Mouse (Mus musculus) heart, embryonic 14.5 days (tissue): ENCODE data around the gene Akap17b. TPM values are rescaled to one million over a fixed set of nuclear protein-coding genes. Genes with fewer than 3 reads are reported as not detected.

Experiments used
- ATAC-seq: fragments of 200-750 bp; cut with Nextera tagmentation; 2 replicates; pipeline ENCODE4 v1.8.0; 2017; ENCODE audit warnings: low read depth, moderate TSS enrichment; ENCODE audit not compliant: insufficient number of reproducible peaks, insufficient read depth, low FRiP score
- H3K27ac ChIP-seq, 2 experiments: fragments of 200-500 bp in 1 of 2; fragments of 300-500 bp in 1 of 2; sonication (generic) in 1 of 2; replicated peaks in 1 of 2; 2 replicates each; pipeline ENCODE4 v1.5.1; 2012 to 2014; ENCODE audit warnings: low read depth in 2 of 2, low read length in 2 of 2, control low read depth in 1 of 2, mild to moderate bottlenecking in 1 of 2, mixed read lengths in 1 of 2; ENCODE audit not compliant: control insufficient read depth in 1 of 2, insufficient read depth in 1 of 2
- H3K27me3 ChIP-seq: fragments of 300-500 bp; sonication (generic); 2 replicates; pipeline ENCODE4 v1.6.1; 2014; ENCODE audit warnings: mild to moderate bottlenecking, low read length, control low read depth; ENCODE audit not compliant: control insufficient read depth, insufficient read depth
- H3K36me3 ChIP-seq: fragments of 300-500 bp; sonication (generic); 2 replicates; pipeline ENCODE4 v1.6.1; 2014; ENCODE audit warnings: mild to moderate bottlenecking, control low read depth, low read length, mixed read lengths; ENCODE audit not compliant: control insufficient read depth, insufficient read depth
- H3K4me1 ChIP-seq, 2 experiments: fragments of 200-500 bp in 1 of 2; fragments of 300-500 bp in 1 of 2; sonication (generic) in 1 of 2; 2 replicates each; pipeline ENCODE4 v1.6.1; 2012 to 2014; ENCODE audit warnings: low read length in 2 of 2, control low read depth in 1 of 2, mixed read lengths in 1 of 2; ENCODE audit not compliant: control insufficient read depth in 2 of 2, insufficient read depth in 2 of 2
- H3K4me2 ChIP-seq: fragments of 300-500 bp; sonication (generic); 2 replicates; pipeline ENCODE4 v1.6.1; 2014; ENCODE audit warnings: mild to moderate bottlenecking, low read length
- H3K4me3 ChIP-seq, 2 experiments: fragments of 200-500 bp in 1 of 2; fragments of 300-500 bp in 1 of 2; sonication (generic) in 1 of 2; 2 replicates each; pipeline ENCODE4 v1.5.1; 2012 to 2014; ENCODE audit warnings: low read length in 2 of 2, mild to moderate bottlenecking in 2 of 2, control low read depth in 1 of 2, low read depth in 1 of 2, moderate library complexity in 1 of 2; ENCODE audit not compliant: control insufficient read depth in 1 of 2, insufficient read depth in 1 of 2
- H3K9ac ChIP-seq: fragments of 300-500 bp; sonication (generic); 2 replicates; pipeline ENCODE4 v1.6.1; 2014; ENCODE audit warnings: mild to moderate bottlenecking, low read length
- H3K9me3 ChIP-seq: fragments of 300-500 bp; sonication (generic); 2 replicates; pipeline ENCODE4 v1.6.1; 2016; ENCODE audit warnings: low read length, control low read depth; ENCODE audit not compliant: control insufficient read depth
- WGBS: fragments of 180-500 bp; shearing (Covaris S2); extraction: QIAGEN DNeasy Blood & Tissue Kit; methylation state at CpG from one replicate; pipeline ENCODE4 v1.1.7; 2014; 5-methylcytosine and 5-hydroxymethylcytosine counted together
- polyA plus RNA-seq: library from polyadenylated mRNA; unstranded; fragments of >200 nt; fragmentation: Nextera tagmentation; extraction: Ambion mirVana; gene quantifications from 2 replicates; pipeline ENCODE4 v1.2.1, GENCODE M21; 2014

Gene Akap17b
- polyA plus RNA-seq, 1 experiment from 2014 or later = 1.5 TPM

DNA sequence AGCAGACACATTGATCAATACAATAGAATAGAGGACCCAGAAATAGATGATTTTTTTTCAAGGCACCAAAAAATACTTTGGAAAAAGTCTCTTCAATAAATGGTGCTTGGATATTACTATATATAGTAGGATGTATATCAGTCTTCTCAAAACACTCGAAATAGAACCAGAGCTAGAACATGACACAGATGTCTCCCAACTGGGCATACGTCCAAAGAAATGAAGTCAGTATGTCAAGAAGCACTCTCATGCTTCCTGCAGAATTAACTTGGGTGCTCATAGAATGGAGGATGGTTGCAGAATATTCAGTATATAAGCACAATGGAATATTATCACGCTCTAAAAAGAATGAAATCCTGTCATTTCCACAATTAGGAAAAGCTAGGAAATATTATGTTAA is 17.1 kb downstream of the Akap17b start:
- WGBS = 40% methylated on average over 3 of the region's 3 CpGs
- Histone ChIP-seq H3K4me2 (no peak overlapping the region), H3K4me1 (no peaks in the 10 kb centered on the region; a peak in 1 of 4 replicates), H3K9me3 (no peaks in the 10 kb centered on the region), H3K27me3 (no peaks in the 10 kb centered on the region), H3K9ac (no peak overlapping the region), H3K4me3 (no peak overlapping the region), H3K36me3 (no peaks in the 10 kb centered on the region), H3K27ac (peak overlapping the region in 1 of 2 experiments; percentile 41; a peak in 1 of 4 replicates)
- no peak for ATAC-seq

DNA sequence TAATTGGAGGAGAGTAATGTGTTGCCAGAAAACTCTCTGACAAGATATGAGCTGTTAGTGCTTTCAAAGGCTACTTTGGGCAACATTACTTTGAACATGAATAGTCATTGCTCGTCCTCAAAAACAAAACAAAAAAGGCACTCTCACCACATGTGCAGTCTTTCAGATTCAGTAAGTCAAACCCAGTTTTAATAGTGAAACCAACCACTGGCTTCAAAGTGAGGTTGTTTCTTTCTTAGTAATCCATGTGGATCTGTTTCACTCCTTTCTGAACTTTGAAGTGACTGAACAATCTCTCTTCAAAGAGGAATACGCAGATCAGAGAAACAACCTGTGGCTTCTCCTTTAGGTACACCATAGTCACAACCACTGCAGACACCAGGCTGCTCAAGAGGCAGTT is 36.1 kb downstream of the Akap17b start:
- H3K9ac ChIP-seq = no peak overlapping the region
- H3K4me3 ChIP-seq = no peak overlapping the region
- H3K9me3 ChIP-seq = no peaks in the 10 kb centered on the region
- no peak overlapping the region for H3K27ac ChIP-seq
- 79% methylated on average over 2 of the region's 2 CpGs for WGBS
- H3K4me2 ChIP-seq = no peak overlapping the region
- ATAC-seq = no peak
- no peaks in the 10 kb centered on the region for H3K4me1 ChIP-seq
- peaks cover 19% of the 10 kb centered on the region for H3K36me3 ChIP-seq
- no peaks in the 10 kb centered on the region for H3K27me3 ChIP-seq

DNA sequence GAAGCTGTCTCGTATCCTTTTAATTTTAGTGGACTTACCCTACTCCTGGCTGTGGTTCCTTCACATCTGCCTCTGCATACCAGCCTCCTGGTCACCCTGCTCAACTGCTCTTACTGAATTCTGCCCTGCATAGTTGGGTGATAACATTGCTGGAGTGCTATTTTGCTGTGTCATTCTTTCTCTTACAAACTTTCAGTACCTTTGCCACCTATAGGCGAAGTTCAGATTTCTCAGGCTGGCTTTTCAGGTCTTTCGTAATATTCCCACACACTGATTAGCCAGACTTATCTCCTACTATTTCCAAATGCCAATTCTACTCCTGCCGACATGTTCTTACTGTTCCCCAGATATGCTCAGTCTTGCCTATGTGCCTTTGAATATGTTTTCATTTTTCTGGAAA is 41.2 kb downstream of the Akap17b start:
- no peak overlapping the region for H3K4me3 ChIP-seq
- H3K36me3 ChIP-seq = peaks cover 40% of the 10 kb centered on the region
- no peak overlapping the region for H3K9ac ChIP-seq
- H3K27ac ChIP-seq = no peak overlapping the region
- H3K27me3 ChIP-seq = no peaks in the 10 kb centered on the region
- no peak overlapping the region for H3K4me2 ChIP-seq
- peaks cover 0 to 4% of the 10 kb centered on the region in 2 experiments; a peak in 1 of 4 replicates for H3K4me1 ChIP-seq
- WGBS = 76% methylated on average over 4 of the region's 4 CpGs
- no peaks in the 10 kb centered on the region for H3K9me3 ChIP-seq
- no peak for ATAC-seq

DNA sequence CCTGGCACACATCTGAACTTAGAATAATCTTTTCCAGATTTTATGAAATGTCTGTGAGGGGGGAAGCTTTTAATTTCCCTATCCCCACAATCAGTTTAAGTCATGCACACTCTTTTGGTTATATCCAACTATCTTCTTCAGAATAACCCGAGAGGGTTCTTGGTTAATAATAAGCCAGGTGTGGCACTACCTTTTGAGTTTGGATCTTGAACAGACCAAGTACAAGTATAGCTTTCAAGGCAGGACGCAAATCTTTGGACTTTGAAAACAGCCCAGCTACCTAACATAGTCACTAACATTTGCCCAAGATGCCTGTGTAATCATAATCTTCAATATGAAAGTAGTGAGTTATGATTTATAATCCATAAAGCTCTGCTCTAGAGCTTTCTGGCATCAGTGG is 42.3 kb downstream of the Akap17b start:
- H3K27me3 ChIP-seq = no peaks in the 10 kb centered on the region
- H3K9me3 ChIP-seq = no peaks in the 10 kb centered on the region
- no peak overlapping the region for H3K4me3 ChIP-seq
- 79% methylated on average over 2 of the region's 2 CpGs for WGBS
- no peak overlapping the region for H3K27ac ChIP-seq
- ATAC-seq = no peak
- H3K36me3 ChIP-seq = peaks cover 40% of the 10 kb centered on the region
- peaks cover 0 to 4% of the 10 kb centered on the region in 2 experiments; a peak in 1 of 4 replicates for H3K4me1 ChIP-seq
- H3K9ac ChIP-seq = no peak overlapping the region
- no peak overlapping the region for H3K4me2 ChIP-seq

DNA sequence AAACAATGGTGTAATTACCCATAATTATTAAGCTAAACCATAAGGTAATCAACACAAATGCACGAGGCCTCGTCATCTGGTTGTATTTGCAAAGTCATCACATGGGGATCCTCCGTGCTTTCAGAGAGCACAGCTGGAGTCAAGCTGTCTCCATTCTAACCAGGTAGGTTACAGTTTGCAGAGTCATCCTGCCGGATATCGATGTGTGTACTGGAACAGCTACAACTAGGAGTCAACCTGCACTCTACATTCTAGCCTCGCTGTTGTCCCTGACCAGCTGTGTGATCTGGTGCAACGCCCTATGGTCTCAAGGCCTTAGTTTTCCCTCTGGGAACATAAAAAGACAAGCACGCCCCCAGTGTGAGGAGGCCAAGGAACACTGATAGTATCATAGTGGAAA is 45.1 kb downstream of the Akap17b start:
- H3K36me3 ChIP-seq = peaks cover 31% of the 10 kb centered on the region
- no peak overlapping the region for H3K4me2 ChIP-seq
- H3K27me3 ChIP-seq = no peaks in the 10 kb centered on the region
- peaks cover 0 to 4% of the 10 kb centered on the region in 2 experiments; a peak in 1 of 4 replicates for H3K4me1 ChIP-seq
- 79% methylated on average over 8 of the region's 8 CpGs for WGBS
- H3K27ac ChIP-seq = no peak overlapping the region
- no peak overlapping the region for H3K9ac ChIP-seq
- no peak overlapping the region; a peak in 1 of 4 replicates for H3K4me3 ChIP-seq
- no peaks in the 10 kb centered on the region for H3K9me3 ChIP-seq
- no peak for ATAC-seq

DNA sequence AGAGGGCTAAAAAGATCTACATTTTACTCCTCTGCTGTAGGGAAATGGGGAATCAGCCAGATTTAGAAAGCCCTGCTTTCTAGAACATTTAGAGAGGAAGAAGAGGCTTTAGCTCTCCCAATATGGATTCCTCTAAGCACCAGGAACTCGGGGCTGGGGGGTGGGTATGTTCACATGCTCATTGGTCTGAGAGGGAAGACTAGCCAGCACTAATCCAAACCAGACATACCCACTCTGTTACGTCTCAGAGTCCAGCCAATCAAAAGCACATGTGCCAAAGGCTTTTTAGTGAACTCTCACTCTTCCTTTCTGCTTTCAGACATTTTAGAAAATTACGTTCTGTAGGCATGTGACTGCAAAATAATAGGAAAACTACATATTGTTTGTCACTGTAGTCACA is 45.5 kb downstream of the Akap17b start:
- H3K9me3 ChIP-seq = no peaks in the 10 kb centered on the region
- peaks cover 0 to 4% of the 10 kb centered on the region in 2 experiments; a peak in 1 of 4 replicates for H3K4me1 ChIP-seq
- 45% methylated on average over 3 of the region's 3 CpGs for WGBS
- H3K36me3 ChIP-seq = peaks cover 26% of the 10 kb centered on the region
- H3K9ac ChIP-seq = peak overlapping the region; percentile 86; the same call in 1 of the 2 replicates
- no peak overlapping the region for H3K27ac ChIP-seq
- peak overlapping the region in 1 of 2 experiments; percentile 66; a peak in 2 of 4 replicates for H3K4me3 ChIP-seq
- no peaks in the 10 kb centered on the region for H3K27me3 ChIP-seq
- peak overlapping the region; percentile 66 for H3K4me2 ChIP-seq
- ATAC-seq = no peak

DNA sequence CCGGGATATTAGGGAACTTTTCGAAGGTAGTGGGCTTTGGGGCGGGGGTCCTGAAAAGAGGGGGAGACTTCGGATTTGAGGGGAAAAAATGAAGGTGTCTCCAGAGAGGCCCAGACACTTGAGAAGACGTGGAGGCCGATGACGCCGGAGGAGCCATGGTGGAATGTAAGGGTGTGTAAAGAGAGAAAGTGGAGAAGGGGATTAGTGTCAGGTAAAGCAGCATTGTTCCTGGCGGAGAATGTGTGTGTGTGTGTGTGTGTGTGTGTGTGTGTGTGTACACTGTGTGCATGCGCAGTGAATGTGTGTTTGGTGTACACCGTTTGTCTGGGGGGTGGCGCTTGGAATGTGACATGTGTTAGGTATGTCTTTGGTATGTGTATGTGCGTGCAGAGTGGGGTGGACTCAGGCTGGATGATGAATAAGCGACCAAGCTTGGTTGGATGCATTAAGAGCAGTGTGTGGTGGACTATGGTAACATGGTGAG is 46.3 kb downstream of the Akap17b start:
- Histone ChIP-seq H3K4me3 (peak overlapping the region; percentile 55 to 66), H3K4me2 (peak overlapping the region; percentile 66), H3K4me1 (peaks cover 0 to 4% of the 10 kb centered on the region in 2 experiments; a peak in 1 of 4 replicates), H3K36me3 (peaks cover 19% of the 10 kb centered on the region), H3K9ac (peak overlapping the region; percentile 86), H3K9me3 (no peaks in the 10 kb centered on the region), H3K27me3 (no peaks in the 10 kb centered on the region), H3K27ac (peak overlapping the region; percentile 32 to 81; a peak in 2 of 4 replicates)
- ATAC-seq = no peak
- WGBS = 24% methylated on average over 14 of the region's 14 CpGs

DNA sequence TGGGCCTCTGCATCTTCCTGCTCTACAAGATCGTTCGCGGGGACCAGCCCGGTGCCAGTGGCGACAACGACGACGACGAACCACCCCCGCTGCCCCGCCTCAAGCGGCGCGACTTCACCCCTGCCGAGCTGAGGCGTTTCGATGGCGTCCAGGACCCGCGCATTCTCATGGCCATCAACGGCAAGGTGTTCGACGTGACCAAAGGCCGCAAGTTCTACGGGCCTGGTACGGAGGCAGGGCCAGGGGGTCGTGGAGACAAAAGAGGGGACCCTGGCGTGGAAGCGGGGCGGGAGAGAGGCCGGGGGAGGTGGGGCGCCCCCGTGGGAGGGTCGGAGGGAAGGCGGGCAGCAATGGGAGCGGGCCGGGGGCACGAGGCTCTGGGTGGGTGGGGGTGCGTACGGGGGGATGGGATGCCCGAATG is 46.8 kb downstream of the Akap17b start:
- Histone ChIP-seq H3K4me1 (peaks cover 0 to 4% of the 10 kb centered on the region in 2 experiments; a peak in 1 of 4 replicates), H3K9ac (peak overlapping the region; percentile 86), H3K27me3 (no peaks in the 10 kb centered on the region), H3K36me3 (peaks cover 15% of the 10 kb centered on the region), H3K4me2 (peak overlapping the region; percentile 66), H3K9me3 (no peaks in the 10 kb centered on the region), H3K4me3 (peak overlapping the region; percentile 55 to 66), H3K27ac (peak overlapping the region; percentile 76 to 81)
- peak; percentile 42 for ATAC-seq
- 27% methylated on average over 32 of the region's 41 CpGs for WGBS
